Mouse (Mus musculus): Measurements from ENCODE around the gene Ctdsp1. TPM values are rescaled to one million over a fixed set of nuclear protein-coding genes. Genes with fewer than 3 reads are reported as not detected.
"Not testable (repeated sequence)": the region's sequence is repeated elsewhere in the genome, so short reads cannot be mapped to it uniquely, and the experiment has no call there.

Gene Ctdsp1
- polyA plus RNA-seq, 1 experiment = 93.7 TPM

GRCm38 (mm10) chr1:74396456-74397222, 5.3 kb downstream of the Ctdsp1 start:
- not testable (repeated sequence) for DNase-seq (ENCODE audit: low spot score)

DNA sequence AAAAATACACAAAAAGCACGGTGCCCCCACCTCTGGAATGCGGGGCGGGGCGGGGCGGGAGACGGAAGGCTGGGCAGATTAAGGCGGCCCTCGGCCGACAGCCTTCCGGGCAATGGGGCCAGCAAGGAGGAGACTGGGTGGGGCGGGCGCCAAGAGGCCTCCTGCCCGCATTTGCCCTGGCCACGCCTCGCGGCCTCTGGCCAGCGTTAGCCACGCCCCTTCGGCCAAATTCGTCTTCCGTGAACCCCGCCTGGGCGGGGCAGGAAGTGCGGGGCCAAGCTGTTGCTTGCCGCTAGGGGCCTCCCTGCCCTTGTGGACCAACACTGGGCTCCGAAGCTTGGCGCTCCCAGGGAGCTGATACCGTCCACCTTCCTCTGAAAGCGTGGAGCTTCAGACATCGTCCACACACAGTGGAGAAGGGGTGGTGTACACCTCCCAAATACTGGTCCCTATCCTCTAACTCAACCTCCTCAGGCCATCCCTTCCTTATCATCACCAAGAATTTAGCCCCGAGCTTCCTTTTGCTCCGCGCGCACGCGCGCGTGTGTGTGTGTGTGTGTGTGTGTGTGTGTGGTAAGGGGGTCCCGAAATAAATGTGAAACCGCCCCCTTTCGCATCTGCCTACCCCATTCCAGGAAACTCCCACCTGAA, 6.1 kb downstream of the Ctdsp1 start:
- peak; percentile 97 for DNase-seq (ENCODE audit: low spot score)

GRCm38 (mm10) chr1:74397919-74398451, 6.7 kb downstream of the Ctdsp1 start:
- no peak for DNase-seq (ENCODE audit: low spot score)

GRCm38 (mm10) chr1:74400531-74400930, 9.2 kb downstream of the Ctdsp1 start:
- DNase-seq (ENCODE audit: low spot score) = no peak

DNA sequence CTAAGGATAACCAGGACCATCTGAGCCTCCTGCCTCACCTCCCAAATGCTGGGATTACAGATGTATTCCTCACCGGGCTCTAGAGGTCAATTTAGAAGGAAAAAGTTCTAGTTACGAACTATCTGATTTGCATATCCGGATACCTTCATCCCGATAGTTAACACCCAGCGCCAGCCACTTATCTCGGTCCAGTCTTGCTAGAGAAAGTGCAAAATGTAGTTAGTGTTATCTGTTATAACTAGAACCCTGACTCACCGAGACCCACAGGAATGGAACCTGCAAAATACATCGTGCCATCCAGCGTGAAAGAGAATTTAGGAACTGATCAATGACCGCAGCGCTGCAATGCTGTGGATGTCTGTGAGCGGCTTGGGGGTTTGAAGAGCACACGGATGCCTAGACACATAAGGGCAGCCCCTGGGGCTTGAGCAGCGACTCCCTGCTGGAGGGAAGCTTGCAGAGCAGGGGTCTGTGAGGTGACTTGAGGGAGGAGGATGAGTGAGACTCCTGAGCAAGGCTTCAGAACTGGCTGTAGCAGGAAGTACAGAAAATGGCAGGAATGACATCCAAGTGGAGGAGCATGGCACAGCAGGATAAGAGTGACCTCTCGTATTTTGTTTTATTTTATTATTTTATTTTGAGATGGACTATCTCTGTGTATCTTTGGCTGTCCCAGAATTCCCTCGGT, 9.8 kb downstream of the Ctdsp1 start:
- no peak for DNase-seq (ENCODE audit: low spot score)

GRCm38 (mm10) chr1:74404206-74404605, 12.9 kb downstream of the Ctdsp1 start:
- DNase-seq (ENCODE audit: low spot score) = no peak

GRCm38 (mm10) chr1:74408589-74409504, 17.5 kb downstream of the Ctdsp1 start, which contains the start of gene Vil1:
Gene Vil1, plus strand, starts transcription at chr1:74409376.
- DNase-seq (ENCODE audit: low spot score) = no peak

DNA sequence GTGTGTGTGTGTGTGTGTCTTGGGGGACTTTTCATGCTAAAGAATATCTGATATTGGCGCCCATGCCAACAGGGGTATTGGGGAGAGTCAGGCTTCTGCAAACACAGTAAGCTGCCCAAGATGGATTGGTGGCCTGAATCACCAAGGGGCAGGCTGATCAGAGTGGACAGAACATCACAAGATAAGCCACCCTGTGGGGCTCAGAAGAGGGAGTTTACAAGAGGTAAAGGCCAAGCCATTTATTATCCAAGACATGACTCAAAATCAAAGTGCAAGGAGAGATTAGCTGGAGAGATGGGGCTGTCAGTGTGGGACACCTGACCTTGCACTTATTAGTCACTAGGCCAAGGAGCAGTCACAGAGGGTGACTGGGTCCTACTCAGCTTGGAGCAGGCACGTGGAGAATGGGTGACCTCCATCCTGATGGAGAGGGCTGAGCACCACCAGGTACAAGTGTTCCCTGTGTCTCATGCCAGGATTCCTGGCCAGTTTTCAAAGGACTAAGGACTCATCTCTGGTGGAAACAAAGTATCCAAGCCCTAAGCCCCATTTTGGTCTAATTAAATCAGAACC, 20.5 kb downstream of the Ctdsp1 start:
- no peak for DNase-seq (ENCODE audit: low spot score)

GRCm38 (mm10) chr1:74412711-74413110, 21.4 kb downstream of the Ctdsp1 start:
- no peak for DNase-seq (ENCODE audit: low spot score)

DNA sequence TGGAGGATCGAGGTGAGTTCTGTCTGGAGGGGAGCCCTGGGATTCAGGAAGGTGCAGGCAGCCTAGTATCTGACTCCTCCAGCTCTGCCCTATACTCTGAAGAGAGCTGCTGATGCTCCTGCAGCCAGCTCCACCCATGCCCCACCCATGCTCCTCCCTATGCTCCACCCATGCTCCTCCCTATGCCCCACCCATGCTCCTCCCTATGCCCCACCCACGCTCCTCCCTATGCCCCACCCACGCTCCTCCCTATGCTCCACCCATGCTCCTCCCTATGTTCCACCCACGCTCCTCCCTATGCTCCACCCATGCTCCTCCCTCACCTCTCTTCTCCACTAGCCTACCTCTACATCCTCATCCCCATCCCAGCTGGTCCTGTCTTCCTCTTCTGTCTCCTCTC, 23.8 kb downstream of the Ctdsp1 start:
- DNase-seq (ENCODE audit: low spot score) = no peak

GRCm38 (mm10) chr1:74418747-74419439, 27.6 kb downstream of the Ctdsp1 start:
- no peak for DNase-seq (ENCODE audit: low spot score)

- DNase-seq (ENCODE audit: low spot score) = no peak
These were observed 28.1 kb downstream of the Ctdsp1 start for GRCm38 (mm10) chr1:74419440-74419794.

- DNase-seq (ENCODE audit: low spot score) = no peak
These were observed 31.8 kb downstream of the Ctdsp1 start for GRCm38 (mm10) chr1:74423147-74423546.

GRCm38 (mm10) chr1:74425845-74426244, 34.5 kb downstream of the Ctdsp1 start:
- DNase-seq (ENCODE audit: low spot score) = no peak

- no peak for DNase-seq (ENCODE audit: low spot score)
These were observed 41.9 kb downstream of the Ctdsp1 start for GRCm38 (mm10) chr1:74433220-74433619.

DNA sequence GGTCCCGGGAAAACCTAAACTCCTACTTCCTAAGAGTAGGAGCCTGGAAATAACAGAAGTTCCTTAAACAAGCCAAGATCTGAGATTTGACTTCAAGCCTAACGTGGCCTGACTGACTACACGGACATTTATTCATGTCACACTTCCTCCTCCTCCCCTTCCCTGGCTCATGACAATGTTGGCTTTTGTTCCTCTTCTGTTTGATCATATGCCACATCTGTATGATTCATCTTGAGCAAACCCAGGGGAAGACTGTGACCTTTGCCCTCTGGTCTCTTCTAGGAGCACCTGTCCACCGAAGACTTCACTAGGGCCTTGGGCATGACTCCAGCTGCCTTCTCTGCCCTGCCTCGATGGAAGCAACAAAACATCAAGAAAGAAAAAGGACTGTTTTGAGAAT, 43.3 kb downstream of the Ctdsp1 start:
- no peak for DNase-seq (ENCODE audit: low spot score)

GRCm38 (mm10) chr1:74435563-74435962, 44.3 kb downstream of the Ctdsp1 start:
- DNase-seq (ENCODE audit: low spot score) = no peak

GRCm38 (mm10) chr1:74437702-74438427, 46.6 kb downstream of the Ctdsp1 start:
- DNase-seq (ENCODE audit: low spot score) = no peak

GRCm38 (mm10) chr1:74439166-74439876, 48.0 kb downstream of the Ctdsp1 start:
- no peak for DNase-seq (ENCODE audit: low spot score)
